Comparison of ENCODE assay signal across 1 mouse cellular context in the genomic region with DNA sequence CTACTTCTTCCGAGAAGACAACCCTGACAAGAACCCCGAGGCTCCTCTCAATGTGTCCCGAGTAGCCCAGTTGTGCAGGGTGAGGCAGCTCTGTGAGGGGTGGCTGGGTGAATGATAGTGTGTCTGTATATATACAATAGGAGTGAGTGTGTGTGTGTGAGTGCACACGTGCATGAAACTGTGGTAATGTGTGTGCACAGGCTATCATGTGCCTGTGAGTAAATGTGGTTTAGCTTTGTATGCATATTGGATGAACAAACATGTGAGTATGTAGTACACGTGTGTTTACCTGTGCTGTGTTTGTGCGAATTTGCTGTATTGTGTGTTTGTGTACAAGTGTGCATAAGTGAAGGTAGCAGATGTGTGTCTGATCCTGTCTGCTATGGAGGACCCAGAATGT.
A peak's percentile ranks its signal among the peaks of the same experiment; 100 is the strongest.
TF ChIP-seq lines count a peak whose summit lies in the region.

No protein-coding gene starts in this region.

TF ChIP-seq in CH12.LX, 34 proteins besides CTCF, POLR2A, EP300 and RAD21 (continued from another document):
- TF ChIP-seq KAT2A (IDR thresholded peaks at IDR 0.05; ENCODE audit: insufficient replicate concordance, low read length) (no peak), USF1 (IDR thresholded peaks at IDR 0.05; ENCODE audit: low read depth, low read length) (no peak), MYC (IDR thresholded peaks at IDR 0.05; ENCODE audit: low read depth, low read length) (no peak), ZC3H11A (IDR thresholded peaks at IDR 0.05; ENCODE audit: low read depth, low read length) (no peak), JUND (conservative IDR thresholded peaks at IDR 0.05; ENCODE audit: low read depth, low read length) (no peak), ELF1 (IDR thresholded peaks at IDR 0.05; ENCODE audit: low read depth, low read length) (no peak), MXI1 (IDR thresholded peaks at IDR 0.05; ENCODE audit: low read depth, low read length) (no peak; the same call in 1 of the 2 replicates), BHLHE40 (IDR thresholded peaks at IDR 0.05; ENCODE audit: low read depth, low read length) (peak; percentile 93), NRF1 (IDR thresholded peaks at IDR 0.05; ENCODE audit: low read depth, low read length) (peak; percentile 1; the same call in 1 of the 2 replicates), PAX5 (IDR thresholded peaks at IDR 0.05; ENCODE audit: low read length) (no peak), JUN (IDR thresholded peaks at IDR 0.05; ENCODE audit: insufficient read depth, low read depth, low read length) (no peak), POLR2AphosphoS2 (IDR thresholded peaks at IDR 0.05; ENCODE audit: low read depth, low read length) (peak; percentile 38; the same call in 1 of the 2 replicates), GABPA (IDR thresholded peaks at IDR 0.05; ENCODE audit: insufficient replicate concordance, low read depth, low read length) (no peak), ETS1 (conservative IDR thresholded peaks at IDR 0.05; ENCODE audit: low read depth, low read length) (no peak), SIN3A (IDR thresholded peaks at IDR 0.05; ENCODE audit: low read length) (peak; percentile 42; the same call in 1 of the 2 replicates), USF2 (conservative IDR thresholded peaks at IDR 0.05; ENCODE audit: low read depth, low read length) (no peak), HCFC1 (IDR thresholded peaks at IDR 0.05; ENCODE audit: low read depth, low read length) (no peak), SMC3 (IDR thresholded peaks at IDR 0.05; ENCODE audit: low read depth, low read length) (no peak), CHD2 (IDR thresholded peaks at IDR 0.05; ENCODE audit: low read length) (no peak; the same call in 1 of the 2 replicates), ZMIZ1 (IDR thresholded peaks at IDR 0.05; ENCODE audit: low read depth, low read length) (no peak; the same call in 1 of the 2 replicates), MAX (IDR thresholded peaks at IDR 0.05; ENCODE audit: low read length) (no peak; the same call in 1 of the 2 replicates), MEF2A (IDR thresholded peaks at IDR 0.05; ENCODE audit: borderline replicate concordance, low read depth, low read length) (0 out of 2 replicates have a peak, but pooled peaks have one; percentile 7), E2F4 (IDR thresholded peaks at IDR 0.05; ENCODE audit: insufficient replicate concordance, low read depth, low read length) (no peak), ZNF384 (IDR thresholded peaks at IDR 0.05; ENCODE audit: low read depth, low read length) (no peak), MAZ (IDR thresholded peaks at IDR 0.05; ENCODE audit: low read depth, low read length) (no peak), CHD1 (IDR thresholded peaks at IDR 0.05; ENCODE audit: low read depth, low read length) (peak; percentile 73), TCF12 (IDR thresholded peaks at IDR 0.05; ENCODE audit: low read depth, low read length) (no peak; the same call in 1 of the 2 replicates), TBP (conservative IDR thresholded peaks at IDR 0.05; ENCODE audit: low read depth, low read length) (no peak), RCOR1 (conservative IDR thresholded peaks at IDR 0.05; ENCODE audit: low read depth, low read length) (0 out of 2 replicates have a peak, but pooled peaks have one; percentile 47), UBTF (IDR thresholded peaks at IDR 0.05; ENCODE audit: low read depth, low read length) (0 out of 2 replicates have a peak, but pooled peaks have one; percentile 7)
TF ChIP-seq in CH12.LX: peak in this region for 9.
